In genomic region chr7:101862291-101862690, GRCm38 (mm10) we compare ENCODE assay signal across 14 mouse cellular contexts. TPM values are rescaled to one million over a fixed set of nuclear protein-coding genes. Genes with fewer than 3 reads are reported as not detected.
"Had no signal": no experiment of that assay in that cellular context is flagged by ENCODE, and none has a peak within 500 bp of the region (broad histone marks: within the 10 kb centered on the region; RNA-seq: fewer than 3 reads in every experiment).

No protein-coding gene starts in this region.

- H3K27ac ChIP-seq: limb, embryonic 13.5 days; liver, embryonic 14.5 days; macrophage; midbrain, embryonic 12.5 days; neural tube, embryonic 13.5 days had no signal

- H3K9ac ChIP-seq: limb, embryonic 13.5 days; liver, embryonic 14.5 days; midbrain, embryonic 12.5 days; neural tube, embryonic 13.5 days had no signal

- H3K36me3 ChIP-seq: limb, embryonic 13.5 days; midbrain, embryonic 12.5 days; neural tube, embryonic 13.5 days had no signal

- H3K9me3 ChIP-seq: limb, embryonic 13.5 days; midbrain, embryonic 12.5 days; neural tube, embryonic 13.5 days had no signal

- H3K4me3 ChIP-seq: limb, embryonic 13.5 days; megakaryocyte, embryonic 14.5 days; midbrain, embryonic 12.5 days; neural tube, embryonic 13.5 days had no signal

- DNase-seq: kidney, adult 18-20 months; left cerebral cortex, postnatal 4 days; lung, adult 18-20 months; lung, postnatal 14 days; right cerebral cortex, postnatal 25 days; thymus, postnatal 4 days had no signal

- H3K4me1 ChIP-seq: limb, embryonic 13.5 days; midbrain, embryonic 12.5 days; neural tube, embryonic 13.5 days had no signal

- ATAC-seq: midbrain, embryonic 16.5 days had no signal

- H3K27me3 ChIP-seq: limb, embryonic 13.5 days; midbrain, embryonic 12.5 days; neural tube, embryonic 13.5 days had no signal

RNA-seq across cellular contexts. Expression of gene Folr1, which starts 8.3 kb away (rescaled TPM):
- total RNA-seq: liver, adult 2 months had no signal
- polyA plus RNA-seq: macrophage had no signal
